Mouse (Mus musculus) intestine, postnatal 0 days (tissue): ENCODE data around the gene Otof. TPM values are rescaled to one million over a fixed set of nuclear protein-coding genes. Genes with fewer than 3 reads are reported as not detected.

Experiments
- ATAC-seq: fragments of 200-750 bp; cut with Nextera tagmentation; 2 replicates; pipeline ENCODE4 v1.8.0; 2017; ENCODE audit warnings: mild to moderate bottlenecking, moderate TSS enrichment, moderate library complexity
- H3K27ac ChIP-seq: fragments of 300-500 bp; sonication (generic); 2 replicates; pipeline ENCODE4 v1.5.1; 2014; ENCODE audit warnings: mild to moderate bottlenecking, low read depth, low read length, moderate library complexity
- H3K27me3 ChIP-seq: fragments of 300-500 bp; sonication (generic); replicated peaks from 2 replicates; pipeline ENCODE4 v1.6.1; 2014; ENCODE audit warnings: low read length, mixed read lengths; ENCODE audit not compliant: control insufficient read depth, insufficient read depth
- H3K36me3 ChIP-seq: fragments of 300-500 bp; sonication (generic); 2 replicates; pipeline ENCODE4 v1.6.1; 2014; ENCODE audit warnings: mild to moderate bottlenecking, moderate library complexity; ENCODE audit not compliant: control insufficient read depth, insufficient read depth
- H3K4me1 ChIP-seq: fragments of 300-500 bp; sonication (generic); replicated peaks from 2 replicates; pipeline ENCODE4 v1.6.1; 2014; ENCODE audit warnings: antibody characterized with exemption, low read length, mixed read lengths; ENCODE audit not compliant: control insufficient read depth, insufficient read depth
- H3K4me2 ChIP-seq: fragments of 300-500 bp; sonication (generic); replicated peaks from 2 replicates; pipeline ENCODE4 v1.6.1; 2014; ENCODE audit warnings: low read depth, mild to moderate bottlenecking, moderate library complexity
- H3K4me3 ChIP-seq: fragments of 300-500 bp; sonication (generic); 2 replicates; pipeline ENCODE4 v1.5.1; 2014; ENCODE audit warnings: low read depth, low read length
- H3K9ac ChIP-seq: fragments of 300-500 bp; sonication (generic); 2 replicates; pipeline ENCODE4 v1.6.1; 2014; ENCODE audit warnings: mild to moderate bottlenecking, low read depth, low read length
- H3K9me3 ChIP-seq: fragments of 300-500 bp; sonication (generic); 2 replicates; pipeline ENCODE4 v1.6.1; 2016; ENCODE audit warnings: mixed run types; ENCODE audit not compliant: control insufficient read depth
- CTCF ChIP-seq: sonication (generic); IDR thresholded peaks from 2 replicates; pipeline ENCODE4 v1.5.1; 2016; ENCODE audit warnings: low read depth, mild to moderate bottlenecking, control low read depth, antibody characterized with exemption, moderate library complexity
- WGBS: fragments of 180-500 bp; shearing (Covaris S2); extraction: QIAGEN DNeasy Blood & Tissue Kit; methylation state at CpG from one replicate; pipeline ENCODE4 v1.1.7; 2014; 5-methylcytosine and 5-hydroxymethylcytosine counted together
- polyA plus RNA-seq: library from polyadenylated mRNA; unstranded; fragments of >200 nt; fragmentation: Nextera tagmentation; extraction: Ambion mirVana; gene quantifications from 2 replicates; pipeline ENCODE4 v1.2.1, GENCODE M21; 2015

Gene Otof
- polyA plus RNA-seq, 1 experiment from 2014 or later: 0.05 TPM

DNA sequence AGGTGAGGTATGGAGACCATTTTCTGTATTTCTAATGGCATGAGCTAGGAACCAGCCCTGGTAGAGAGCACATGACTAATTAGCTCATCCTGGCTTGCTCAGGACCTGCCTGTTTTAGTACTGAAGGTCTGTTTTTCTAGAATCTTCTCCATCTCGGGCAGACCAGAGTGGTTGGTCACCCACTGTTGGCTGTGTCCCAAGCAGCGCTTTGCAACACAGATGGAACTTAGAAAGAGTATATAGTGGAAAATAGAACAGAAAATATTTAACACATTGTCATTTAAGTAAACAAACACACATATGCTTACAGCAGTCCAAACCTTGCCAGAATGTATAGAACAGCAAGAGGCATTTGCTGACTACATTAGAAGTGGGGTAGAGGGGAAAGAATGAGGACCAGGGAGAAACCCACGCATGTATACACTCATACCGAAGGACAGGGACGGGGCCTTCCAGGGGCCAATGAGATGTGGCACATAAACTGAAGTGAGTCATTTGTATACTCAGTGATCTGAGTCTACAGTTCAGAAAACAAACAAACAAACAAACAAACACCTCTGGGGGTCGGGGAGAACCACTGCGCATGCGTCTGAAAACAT lies 21.3 kb downstream of the Otof start:
- no peak overlapping the region for H3K9ac ChIP-seq
- no peak overlapping the region for H3K4me3 ChIP-seq
- no peak overlapping the region for H3K27ac ChIP-seq
- ATAC-seq: no peak
- no peaks in the 10 kb centered on the region for H3K27me3 ChIP-seq
- H3K4me1 ChIP-seq: no peaks in the 10 kb centered on the region
- no peaks in the 10 kb centered on the region for H3K36me3 ChIP-seq
- no peak for TF ChIP-seq CTCF
- no peaks in the 10 kb centered on the region for H3K9me3 ChIP-seq
- WGBS: 83% methylated on average over 8 of the region's 8 CpGs
- H3K4me2 ChIP-seq: no peak overlapping the region

DNA sequence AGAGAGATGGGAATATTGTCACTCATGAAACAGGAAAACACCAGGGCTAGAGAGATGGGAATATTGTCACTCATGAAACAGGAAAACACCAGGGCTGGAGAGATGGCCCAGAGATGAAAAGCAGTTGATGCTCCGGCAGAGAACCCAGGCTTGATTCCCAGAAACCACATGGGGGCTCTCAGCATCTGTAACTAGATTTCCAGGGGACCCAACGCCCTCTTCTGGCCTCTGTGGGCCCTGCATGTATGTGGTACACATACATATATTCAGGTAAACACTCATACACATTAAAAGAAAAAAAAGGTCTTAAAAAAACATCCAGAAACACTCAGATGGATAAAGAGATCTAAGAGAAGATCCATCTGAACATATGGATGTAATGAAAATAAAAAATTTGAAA lies 22.8 kb downstream of the Otof start:
- Histone ChIP-seq H3K27ac (no peak overlapping the region), H3K27me3 (no peaks in the 10 kb centered on the region), H3K4me2 (no peak overlapping the region), H3K4me3 (no peak overlapping the region), H3K36me3 (no peaks in the 10 kb centered on the region), H3K4me1 (no peaks in the 10 kb centered on the region), H3K9me3 (no peaks in the 10 kb centered on the region), H3K9ac (no peak overlapping the region)
- ATAC-seq: no peak
- no peak for TF ChIP-seq CTCF
- 48% methylated on average over 2 of the region's 2 CpGs for WGBS

DNA sequence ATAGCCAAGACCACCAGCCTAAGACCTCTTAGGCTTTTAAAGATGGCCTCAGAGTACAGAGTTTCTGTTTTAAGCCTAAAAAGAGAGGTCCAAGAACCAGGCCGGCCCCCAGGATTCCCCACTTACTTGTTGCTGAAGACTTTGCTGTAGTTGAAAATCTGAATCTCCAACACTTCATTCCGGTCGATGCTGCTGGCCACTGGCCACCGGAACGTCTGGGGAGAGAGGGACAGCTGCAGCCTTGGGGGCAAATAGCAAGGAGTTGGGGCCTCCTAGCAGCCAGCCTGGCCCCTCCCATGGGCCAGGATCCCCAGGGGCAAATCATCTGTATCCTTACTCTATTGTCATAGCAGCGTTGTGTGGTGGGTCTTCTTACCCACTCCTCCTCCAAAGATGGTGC lies 34.3 kb downstream of the Otof start:
- no peaks in the 10 kb centered on the region for H3K4me1 ChIP-seq
- H3K36me3 ChIP-seq: no peaks in the 10 kb centered on the region
- no peaks in the 10 kb centered on the region for H3K27me3 ChIP-seq
- no peak overlapping the region for H3K27ac ChIP-seq
- no peak overlapping the region for H3K4me2 ChIP-seq
- no peak for TF ChIP-seq CTCF
- ATAC-seq: no peak
- 89% methylated on average over 6 of the region's 6 CpGs for WGBS
- H3K9ac ChIP-seq: no peak overlapping the region
- H3K9me3 ChIP-seq: no peaks in the 10 kb centered on the region
- H3K4me3 ChIP-seq: no peak overlapping the region

DNA sequence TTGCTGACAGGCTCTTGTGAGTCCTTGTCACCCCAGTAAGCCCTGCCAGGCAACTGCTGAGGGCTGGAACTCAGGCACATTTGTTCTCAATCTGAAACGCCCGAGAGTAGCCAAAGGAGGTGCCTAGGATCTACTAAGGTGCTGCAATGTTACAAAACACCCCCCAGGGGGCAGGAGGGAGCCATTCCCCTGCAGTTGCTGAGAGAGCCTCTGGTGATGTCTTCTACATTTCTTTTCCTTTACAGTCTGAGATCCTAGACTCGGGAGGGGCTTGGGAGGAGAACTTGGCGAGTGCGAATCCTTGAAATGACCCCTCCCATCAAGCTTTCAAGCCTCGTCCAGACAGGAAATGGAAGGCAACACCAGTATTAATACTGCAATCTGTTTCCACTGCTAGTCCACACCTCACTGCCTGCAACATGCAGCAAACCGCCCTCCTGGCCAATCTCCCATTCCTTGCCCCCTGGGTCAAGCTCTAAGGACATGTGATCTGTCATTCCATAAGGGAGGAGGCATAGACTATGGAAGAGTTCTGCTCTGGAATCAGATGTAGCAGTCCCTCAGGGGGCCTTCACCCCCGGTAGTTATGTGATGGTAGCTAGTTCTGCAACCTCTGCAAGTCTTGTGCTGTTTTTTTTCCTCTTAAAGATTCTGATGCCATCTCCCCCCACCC lies 38.0 kb downstream of the Otof start:
- no peak overlapping the region; the same call in 1 of the 2 replicates for H3K9ac ChIP-seq
- no peak overlapping the region for H3K27ac ChIP-seq
- 21% methylated on average over 8 of the region's 8 CpGs for WGBS
- no peaks in the 10 kb centered on the region for H3K9me3 ChIP-seq
- H3K4me1 ChIP-seq: no peaks in the 10 kb centered on the region
- no peaks in the 10 kb centered on the region for H3K36me3 ChIP-seq
- ATAC-seq: no peak
- no peaks in the 10 kb centered on the region for H3K27me3 ChIP-seq
- H3K4me2 ChIP-seq: no peak overlapping the region
- no peak overlapping the region for H3K4me3 ChIP-seq
- peak; percentile 88 for TF ChIP-seq CTCF

DNA sequence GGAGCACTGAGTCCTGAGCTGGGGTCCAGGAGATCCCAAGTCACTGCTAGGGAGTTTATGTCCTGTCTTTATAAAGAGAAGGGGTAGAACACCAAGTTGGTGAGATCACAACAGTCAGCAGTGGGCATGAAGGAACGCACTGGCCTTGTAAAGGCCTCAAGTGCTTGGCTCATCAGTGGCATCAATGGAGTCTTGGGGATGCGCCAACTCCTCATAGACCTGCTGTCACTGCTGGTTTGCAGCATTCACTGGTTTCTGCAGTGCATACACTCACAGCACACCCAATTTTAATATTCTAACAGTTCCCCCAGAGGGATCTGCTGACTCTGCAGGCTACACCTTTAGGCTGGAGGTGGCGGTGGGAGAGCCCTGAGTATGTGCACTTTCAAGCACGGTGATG lies 38.6 kb downstream of the Otof start:
- no peak overlapping the region for H3K4me3 ChIP-seq
- no peaks in the 10 kb centered on the region for H3K36me3 ChIP-seq
- no peaks in the 10 kb centered on the region for H3K27me3 ChIP-seq
- no peaks in the 10 kb centered on the region for H3K4me1 ChIP-seq
- no peak for ATAC-seq
- no peak overlapping the region; the same call in 1 of the 2 replicates for H3K9ac ChIP-seq
- WGBS: 77% methylated on average over 4 of the region's 4 CpGs
- TF ChIP-seq CTCF: no peak
- no peak overlapping the region for H3K4me2 ChIP-seq
- no peak overlapping the region for H3K27ac ChIP-seq
- H3K9me3 ChIP-seq: no peaks in the 10 kb centered on the region

DNA sequence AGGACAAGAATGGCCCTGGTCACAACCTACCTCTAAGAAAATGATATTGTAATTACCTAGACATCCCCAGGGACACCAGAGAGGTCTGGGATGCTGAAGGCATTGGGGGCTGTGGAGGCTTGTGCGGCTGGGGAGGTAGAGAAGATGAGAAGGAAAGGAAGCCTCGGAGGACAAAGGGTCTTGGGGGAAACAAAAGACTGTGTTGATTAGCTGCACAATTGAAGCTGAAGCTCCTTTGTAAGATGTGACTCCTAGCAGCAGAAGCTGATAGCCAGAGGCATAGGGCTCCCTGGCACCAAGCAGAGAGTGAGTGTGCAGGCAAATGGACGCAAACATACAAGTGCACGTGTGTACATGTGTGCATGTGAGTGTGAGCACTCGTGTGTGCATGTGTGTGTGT lies 45.1 kb downstream of the Otof start:
- 66% methylated on average over 5 of the region's 5 CpGs for WGBS
- Histone ChIP-seq H3K4me2 (no peak overlapping the region), H3K9ac (no peak overlapping the region), H3K4me3 (no peak overlapping the region), H3K36me3 (no peaks in the 10 kb centered on the region), H3K27me3 (no peaks in the 10 kb centered on the region), H3K4me1 (no peaks in the 10 kb centered on the region), H3K27ac (no peak overlapping the region), H3K9me3 (no peaks in the 10 kb centered on the region)
- ATAC-seq: no peak
- no peak for TF ChIP-seq CTCF
